Mouse (Mus musculus): ENCODE measurements around the gene Nmnat2.

Nmnat2 gene

DNA sequence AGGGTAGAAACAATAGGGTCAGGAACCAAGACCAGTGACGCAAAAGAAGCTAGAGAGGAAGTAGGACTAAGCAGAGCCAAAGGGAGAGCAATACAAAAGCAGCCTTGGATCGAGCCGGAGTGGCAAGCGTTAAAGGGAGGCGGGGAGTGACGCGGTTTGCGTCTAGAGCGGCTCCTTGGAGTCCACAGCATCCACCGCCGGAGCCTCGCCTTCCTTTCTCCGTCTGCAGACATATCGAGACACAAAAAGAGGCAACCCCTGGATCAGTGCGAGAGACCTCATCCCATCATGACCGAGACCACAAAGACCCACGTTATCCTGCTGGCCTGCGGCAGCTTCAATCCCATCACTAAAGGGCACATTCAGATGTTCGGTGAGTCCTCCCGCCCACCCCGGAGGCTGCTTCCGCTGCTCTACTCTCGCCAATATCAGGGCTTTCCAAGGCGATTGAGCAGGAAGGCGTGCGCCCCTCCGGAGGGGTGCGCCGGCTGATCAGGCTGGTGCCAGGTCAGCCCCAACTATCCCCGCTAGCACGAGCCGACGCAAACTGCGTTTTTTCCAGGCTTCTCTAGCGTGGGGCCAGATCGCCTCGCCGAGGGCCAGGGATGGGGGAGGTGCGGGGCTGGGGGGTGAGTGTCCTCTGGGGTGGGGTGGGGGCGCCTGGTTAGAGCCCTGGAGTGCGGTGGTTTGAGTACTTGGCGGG, at the start of gene Nmnat2:
Gene Nmnat2, plus strand, starts transcription at position 173 of the 703 bp plus-strand sequence.
- no peak for DNase-seq (ENCODE audit: low spot score)

DNA sequence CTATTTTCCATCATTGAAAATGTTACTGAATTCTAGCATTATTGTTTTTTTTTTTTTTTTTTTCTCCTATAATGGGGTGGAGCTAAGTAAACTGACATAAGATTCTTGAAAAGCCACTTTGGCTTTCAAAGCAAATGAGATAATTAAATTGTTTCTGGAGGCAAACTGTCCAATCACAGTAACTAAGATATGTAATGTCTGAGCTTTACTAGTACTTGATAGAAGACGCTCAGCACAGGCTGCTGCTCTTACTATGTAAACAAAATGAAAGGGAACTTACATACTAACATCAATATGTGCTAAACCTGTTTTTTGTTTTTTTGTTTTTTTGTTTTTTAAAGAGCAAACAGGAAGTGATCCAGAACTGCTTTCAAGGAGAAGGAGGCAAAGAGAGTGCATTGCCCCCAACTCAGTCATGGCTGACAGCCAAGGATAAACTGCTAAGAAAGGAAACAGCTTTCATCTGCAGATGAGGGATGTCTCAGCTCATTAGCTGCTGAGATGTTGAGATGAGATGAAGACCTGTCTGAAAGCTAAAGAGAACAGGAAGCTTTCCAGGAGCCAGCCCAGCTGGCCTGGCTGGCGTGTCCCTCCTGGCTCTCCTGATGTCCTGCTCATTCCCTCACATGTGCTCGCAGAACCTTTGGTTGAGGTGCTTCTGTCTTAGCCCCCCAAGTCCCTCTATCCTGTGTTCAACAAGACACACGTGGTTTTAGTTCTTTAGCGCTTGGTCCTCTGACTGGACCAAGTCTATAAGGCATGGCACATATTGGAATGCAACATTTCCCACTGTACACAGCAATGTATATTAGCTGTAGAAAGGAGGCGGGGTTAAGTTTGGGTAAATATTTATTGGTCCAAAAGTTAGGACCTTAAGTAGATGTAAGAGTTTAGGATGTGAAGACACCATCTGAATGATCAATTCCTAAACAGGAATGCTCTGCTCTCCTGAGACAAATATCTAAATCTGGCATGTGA, 41.0 kb upstream of the Nmnat2 start:
- no peak for DNase-seq (ENCODE audit: low spot score)

DNA sequence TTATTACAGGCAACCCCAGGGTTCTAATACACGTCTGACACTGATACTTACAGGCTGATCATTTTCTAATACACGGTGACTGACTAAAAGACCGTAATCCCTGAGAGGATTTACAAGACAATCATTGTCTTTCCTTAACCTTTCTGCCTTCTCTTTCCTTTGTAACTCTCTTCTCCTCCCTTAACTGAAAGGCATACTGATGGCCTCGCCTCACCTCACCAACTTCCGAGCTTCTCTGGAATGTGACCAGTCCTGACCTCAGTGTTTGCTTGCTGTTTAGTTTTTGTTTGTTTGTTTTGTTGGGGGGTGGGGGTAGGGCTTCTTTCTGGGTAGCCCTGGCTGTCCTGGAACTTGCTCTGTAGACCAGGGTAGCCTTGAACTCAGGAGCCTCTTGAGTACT, 39.0 kb upstream of the Nmnat2 start:
- no peak for DNase-seq (ENCODE audit: low spot score)

DNA sequence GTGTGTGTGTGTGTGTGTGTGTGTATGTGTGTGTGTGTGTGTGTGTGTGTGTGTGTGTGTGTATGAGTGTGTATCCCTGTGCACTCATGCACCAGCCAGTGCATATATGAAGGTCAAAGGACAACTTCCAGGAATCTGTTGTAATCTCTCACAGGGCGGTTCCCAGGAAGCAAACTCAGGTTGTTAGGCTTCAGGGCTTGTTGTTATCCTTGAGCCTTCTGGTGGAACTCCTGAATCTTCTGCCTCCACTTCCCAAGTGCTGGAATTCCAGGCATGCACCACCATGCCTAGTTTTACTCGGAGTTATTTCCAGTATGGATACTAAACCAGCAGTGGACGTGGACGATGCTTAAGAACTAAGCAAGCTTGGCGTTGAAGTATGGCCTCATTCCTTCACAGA, 37.9 kb upstream of the Nmnat2 start:
- no peak for DNase-seq (ENCODE audit: low spot score)

DNA sequence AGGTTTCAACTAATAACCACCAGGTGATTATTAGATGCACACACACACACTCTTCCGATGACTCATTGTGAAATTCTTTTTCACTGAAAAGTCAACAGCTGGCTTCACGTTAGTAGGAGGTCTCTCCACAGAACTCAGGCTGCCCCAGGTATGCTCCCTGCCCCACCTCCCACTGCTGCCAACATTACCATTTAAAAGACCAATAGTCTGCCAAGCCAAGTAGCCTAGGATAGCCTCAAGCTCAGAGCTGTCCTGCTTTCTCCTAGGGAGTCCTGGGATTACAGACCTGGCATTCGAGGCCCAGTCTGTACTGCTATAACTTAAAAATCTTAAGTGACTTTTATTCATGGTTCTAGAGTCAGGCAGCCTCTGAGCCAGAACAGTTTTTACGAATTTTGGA, 37.2 kb upstream of the Nmnat2 start:
- DNase-seq (ENCODE audit: low spot score), result no peak

DNA sequence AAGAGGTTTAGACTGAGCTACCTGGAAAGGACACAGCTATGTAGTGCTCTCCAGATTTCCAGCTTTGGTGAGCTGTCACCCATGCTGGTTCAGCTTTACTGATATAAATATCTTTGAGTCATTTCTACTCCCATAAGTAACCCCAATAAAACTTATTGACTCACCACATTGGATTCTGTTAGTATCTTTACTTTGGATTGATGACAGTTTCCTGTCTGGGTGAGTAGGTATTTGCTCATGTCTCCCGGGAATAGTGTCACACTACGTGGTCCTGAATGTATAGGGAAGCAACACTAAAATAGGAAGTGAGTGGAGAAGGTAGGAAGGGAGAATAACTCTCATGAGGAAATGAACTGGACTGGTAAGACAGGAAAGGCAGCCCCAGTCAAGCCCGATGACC, 33.0 kb upstream of the Nmnat2 start:
- DNase-seq (ENCODE audit: low spot score), result no peak

DNA sequence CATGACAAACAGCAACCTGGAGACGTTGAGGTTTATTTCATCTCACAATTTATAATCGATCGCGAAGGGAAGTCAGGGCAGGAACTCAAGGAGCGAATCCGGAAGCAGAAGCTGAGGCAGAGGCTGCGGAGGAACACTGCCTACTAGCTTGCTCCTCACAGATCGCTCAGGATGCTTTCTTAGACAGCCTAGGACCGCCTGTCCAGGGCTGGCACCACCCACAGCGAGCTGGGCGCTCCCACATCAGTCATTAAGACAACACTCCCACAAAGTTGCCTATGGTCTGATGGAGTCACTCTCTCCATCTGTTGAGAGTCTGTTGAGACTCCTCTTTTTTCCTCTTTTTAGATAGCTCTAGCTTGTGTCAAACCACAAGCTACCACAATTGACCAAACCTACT, 20.8 kb upstream of the Nmnat2 start:
- DNase-seq (ENCODE audit: low spot score), result no peak

DNA sequence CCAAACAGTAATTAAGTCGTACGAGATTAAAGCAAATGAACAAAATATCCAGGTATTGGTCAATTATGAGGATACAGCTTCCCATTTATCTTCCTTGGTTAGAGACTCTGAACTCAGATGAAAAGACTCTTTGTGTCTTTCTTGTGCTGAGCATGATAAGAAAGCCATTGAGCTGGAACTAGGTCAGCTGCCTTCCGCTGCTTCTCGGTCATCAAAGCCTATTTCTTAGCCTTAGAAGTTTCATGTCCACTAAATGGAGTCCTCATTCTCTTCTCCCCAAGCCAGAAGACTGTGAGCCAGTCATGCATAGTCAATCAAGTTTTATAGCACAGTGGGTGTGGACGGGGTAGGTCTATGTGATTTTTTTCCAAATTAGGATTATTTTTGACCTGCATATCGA, 19.3 kb upstream of the Nmnat2 start:
- DNase-seq (ENCODE audit: low spot score), result no peak

DNA sequence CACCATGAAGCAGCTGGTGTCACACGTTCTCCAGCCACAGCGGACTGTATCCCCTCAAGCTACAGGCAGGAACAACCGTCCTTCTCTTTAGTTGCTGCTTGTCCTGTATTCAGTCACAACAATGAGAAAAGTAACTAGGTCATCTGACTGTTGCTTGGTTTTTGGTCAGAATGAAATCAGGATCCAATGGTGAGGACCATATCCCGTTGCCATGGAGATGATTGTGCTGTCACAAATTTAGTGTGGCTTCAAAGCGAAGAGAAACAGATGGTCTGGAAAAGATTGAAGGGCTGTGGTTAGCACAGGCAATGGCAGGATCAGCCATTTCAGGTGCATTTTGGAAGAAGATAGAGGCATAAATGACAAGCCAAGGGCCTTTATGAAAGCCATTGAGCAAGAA, 18.4 kb upstream of the Nmnat2 start:
- DNase-seq (ENCODE audit: low spot score), result no peak

DNA sequence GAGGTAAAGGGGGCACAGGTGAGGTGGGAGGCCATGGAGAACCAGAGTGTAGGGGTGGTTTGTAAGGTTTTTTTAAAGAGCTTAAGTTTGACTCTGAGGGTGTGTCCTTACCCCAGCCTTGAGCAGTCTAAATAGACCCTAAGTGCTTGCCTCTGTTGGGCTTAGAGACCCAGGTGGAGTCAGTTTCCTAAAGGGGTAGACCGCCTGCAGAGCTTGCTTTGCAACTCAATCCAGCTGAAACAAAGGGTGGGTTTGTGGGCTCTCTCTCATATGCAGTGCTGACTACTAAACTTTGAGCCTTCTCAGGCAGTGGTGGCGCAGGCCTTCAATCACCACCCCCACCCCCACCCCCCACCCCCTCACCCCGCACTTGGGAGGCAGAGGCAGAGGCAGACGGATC, 11.8 kb upstream of the Nmnat2 start:
- no peak for DNase-seq (ENCODE audit: low spot score)

DNA sequence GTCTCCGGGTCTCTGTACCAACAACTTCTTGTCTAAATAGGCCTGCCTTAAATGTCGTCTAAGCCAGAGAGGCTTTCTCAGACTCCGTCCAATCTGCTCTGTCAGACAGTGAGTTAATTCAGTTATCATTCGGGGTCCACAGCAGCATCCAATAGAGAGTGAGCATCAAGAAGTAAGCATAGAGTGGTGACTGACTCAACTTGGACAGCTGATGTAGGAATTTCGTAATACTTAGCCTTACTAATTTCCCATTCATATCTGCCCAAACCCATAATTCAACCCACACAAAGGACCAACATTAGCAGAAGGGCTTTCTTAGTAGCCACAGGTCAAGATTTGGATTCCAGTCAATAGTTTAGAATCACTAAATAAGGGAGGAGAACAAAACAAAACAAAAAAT, 626 bp upstream of the Nmnat2 start:
- no peak for DNase-seq (ENCODE audit: low spot score)

DNA sequence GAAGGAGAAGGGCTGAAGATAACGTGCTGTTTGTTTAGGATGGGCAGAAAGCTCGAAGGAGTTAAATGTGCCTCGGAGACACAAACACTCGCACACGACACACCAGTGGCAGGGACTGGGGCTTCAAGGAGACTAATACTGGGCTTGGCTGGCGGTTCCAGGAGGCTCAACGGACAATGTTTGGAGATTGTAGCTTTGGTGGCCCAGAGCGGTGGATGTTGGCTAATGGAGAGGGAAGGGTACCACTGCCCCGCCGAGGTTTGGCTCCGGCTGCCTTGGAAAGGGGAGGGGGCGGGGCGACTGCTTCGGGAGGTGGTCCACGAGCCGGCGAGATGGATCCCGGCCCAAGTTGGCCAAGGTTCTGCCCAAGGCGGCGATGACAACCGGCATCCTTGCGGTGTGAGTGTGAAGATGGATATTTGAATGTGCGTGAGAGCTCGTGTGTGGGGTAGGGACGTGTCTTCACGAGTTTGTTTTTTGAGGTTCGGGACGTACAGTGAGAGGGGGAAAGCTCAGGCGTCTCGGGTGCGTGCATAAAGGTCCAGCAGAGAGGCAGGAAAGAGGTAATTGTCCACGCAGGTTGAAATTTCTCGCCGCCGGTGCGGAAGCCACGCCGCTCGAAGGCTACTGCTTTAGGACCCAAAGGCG, 895 bp downstream of the Nmnat2 start:
- DNase-seq (ENCODE audit: low spot score), result peak; percentile 4

DNA sequence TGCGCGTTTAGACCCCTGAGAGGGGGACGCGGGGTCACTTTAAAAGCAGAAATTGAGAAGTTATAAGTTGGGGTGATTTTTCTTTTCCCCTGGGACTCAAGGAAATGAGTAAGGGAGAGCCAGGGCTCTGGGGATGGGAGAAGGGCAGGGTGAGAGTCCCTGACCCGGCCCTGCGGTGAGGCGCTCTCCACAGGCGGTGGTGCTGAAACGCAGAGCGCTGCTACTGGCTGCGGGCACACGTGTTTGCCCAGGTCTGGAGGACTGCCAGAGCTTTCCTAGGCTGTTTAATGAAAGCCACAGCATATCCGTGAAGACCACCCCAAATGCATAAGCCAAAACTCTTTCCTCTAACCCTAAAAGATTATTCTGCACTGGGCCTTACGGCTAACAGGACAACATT, 1.4 kb downstream of the Nmnat2 start:
- DNase-seq (ENCODE audit: low spot score), result peak; percentile 72

DNA sequence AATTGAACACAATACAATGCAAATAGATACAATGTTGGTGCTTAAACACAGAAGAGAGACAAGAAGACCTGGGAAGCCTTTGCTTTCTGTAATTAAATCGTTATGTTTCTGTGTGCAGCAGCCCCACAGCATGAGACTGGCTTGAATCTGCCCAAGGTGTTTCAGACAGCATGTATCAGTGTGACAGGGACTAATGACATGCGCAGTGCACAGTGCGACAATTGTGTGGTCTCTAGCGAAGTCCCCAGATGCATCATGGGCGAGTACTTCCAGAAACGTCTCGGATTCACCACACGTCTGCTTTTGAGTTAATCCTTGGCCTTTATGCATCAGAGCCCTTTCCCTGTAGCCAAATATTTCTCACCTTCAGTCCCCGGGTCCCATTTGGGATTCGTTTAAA, 9.6 kb downstream of the Nmnat2 start:
- no peak for DNase-seq (ENCODE audit: low spot score)

DNA sequence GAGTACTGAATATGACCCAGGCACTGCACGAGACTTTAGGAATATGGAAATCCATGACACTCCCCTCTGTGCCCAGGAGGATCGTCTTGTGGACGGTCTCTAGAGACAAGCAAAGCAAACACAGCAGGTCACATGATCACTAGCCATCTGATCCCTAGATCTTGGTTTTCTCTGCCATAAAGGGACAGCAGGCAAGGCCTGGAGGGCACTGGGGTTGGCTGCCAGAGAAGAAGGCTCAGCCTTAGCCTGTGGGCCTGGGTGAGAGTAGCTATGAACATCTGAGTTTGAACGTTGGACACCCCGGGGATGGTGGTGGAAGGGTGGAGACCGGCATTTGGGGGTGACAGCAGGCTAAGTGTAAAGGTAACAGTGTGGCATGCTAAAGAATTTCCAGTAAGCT, 11.4 kb downstream of the Nmnat2 start:
- DNase-seq (ENCODE audit: low spot score), result no peak

DNA sequence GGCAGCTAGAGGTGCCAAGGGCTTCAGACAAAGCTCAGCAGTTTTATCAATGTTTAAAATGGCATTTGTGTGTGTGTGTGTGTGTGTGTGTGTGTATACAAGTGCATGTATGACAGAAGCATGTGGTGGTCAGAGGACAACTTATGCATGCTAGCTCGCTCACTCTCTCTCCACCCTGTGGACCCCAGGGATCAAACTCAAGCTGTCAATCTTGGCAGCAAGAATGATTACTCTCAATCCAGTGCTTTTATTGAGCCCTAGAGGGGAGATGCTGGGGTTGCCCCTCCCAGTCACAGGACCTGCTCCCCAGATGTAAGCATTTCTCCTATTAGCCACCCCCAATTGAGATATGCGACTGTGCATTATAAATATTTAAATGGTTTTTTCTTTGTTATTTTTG, 11.9 kb downstream of the Nmnat2 start:
- DNase-seq (ENCODE audit: low spot score), result no peak

DNA sequence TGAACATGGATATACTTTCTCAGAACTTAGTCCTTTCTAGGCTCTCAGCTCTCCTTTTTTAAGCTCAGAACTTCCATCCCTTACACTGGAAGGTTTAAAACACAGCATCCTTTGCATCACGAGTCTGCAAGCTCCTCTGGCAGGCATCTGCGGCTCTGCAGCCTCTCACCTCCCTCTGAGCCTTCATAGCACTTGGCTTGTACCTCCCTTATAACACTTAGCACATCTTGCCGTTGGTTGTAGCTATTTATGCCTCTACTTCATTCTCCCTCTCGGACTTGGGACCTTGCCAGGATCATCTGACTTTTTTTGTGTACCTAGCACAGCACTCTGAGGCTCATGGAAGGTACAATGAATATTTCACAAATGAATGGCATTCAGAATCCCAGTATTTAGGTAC, 14.3 kb downstream of the Nmnat2 start:
- no peak for DNase-seq (ENCODE audit: low spot score)

DNA sequence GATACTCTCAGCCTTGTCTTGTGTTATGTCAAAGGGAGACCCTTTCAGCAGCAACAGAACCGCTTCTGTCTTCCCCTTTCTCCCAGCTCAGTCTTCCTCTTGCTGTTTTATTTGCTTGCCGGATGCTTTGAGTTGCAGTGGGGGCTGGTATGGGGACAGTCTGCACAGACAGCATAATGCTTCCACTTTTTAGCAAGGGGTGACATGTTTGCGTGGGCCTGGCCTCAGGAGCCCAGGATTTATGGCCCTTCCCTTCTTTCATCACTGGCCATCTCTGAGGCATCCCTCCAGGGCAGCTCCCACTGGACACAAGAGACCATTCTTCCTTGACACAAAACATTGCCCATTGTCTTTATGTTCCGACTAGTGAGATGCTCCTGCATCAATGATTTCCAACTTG, 18.2 kb downstream of the Nmnat2 start:
- DNase-seq (ENCODE audit: low spot score), result no peak

DNA sequence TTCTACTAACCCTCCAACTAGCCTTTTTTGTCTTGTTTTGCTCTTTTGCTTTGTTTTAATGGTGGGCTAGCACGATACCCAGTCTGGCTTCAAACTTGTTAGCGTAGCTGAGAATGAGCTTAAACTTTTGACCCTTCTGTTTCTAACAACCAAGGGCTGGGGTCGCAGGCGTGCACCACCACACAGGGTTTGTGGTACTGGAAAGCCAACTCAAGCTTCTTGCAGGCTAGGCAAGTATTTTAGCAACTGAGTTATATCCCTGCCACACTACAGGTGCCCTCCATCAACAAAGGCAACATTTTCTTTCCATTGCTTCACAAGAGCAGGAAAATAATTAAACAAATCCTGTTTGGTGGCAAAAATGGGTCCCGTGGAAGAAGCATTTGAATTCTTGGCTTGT, 18.6 kb downstream of the Nmnat2 start:
- DNase-seq (ENCODE audit: low spot score), result no peak

DNA sequence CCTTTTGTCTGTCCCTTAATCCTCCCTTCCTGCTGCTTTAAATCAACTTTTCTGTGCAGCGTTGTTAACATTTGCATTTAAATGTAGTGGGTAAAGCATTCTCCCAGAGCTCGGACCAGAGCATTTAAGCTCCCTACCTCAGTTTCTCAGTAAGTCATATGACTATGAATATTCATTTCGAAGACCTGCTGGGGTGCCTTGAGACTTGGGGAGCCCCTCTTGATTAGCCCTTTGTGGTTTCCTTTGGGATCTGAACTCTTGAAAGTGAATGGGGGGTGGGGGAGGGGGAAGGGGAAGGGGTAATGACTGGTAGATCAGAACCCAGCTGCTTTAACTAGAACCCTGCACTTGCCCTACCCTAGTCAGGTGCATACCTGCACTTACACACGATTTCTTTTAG, 19.1 kb downstream of the Nmnat2 start:
- DNase-seq (ENCODE audit: low spot score), result no peak

DNA sequence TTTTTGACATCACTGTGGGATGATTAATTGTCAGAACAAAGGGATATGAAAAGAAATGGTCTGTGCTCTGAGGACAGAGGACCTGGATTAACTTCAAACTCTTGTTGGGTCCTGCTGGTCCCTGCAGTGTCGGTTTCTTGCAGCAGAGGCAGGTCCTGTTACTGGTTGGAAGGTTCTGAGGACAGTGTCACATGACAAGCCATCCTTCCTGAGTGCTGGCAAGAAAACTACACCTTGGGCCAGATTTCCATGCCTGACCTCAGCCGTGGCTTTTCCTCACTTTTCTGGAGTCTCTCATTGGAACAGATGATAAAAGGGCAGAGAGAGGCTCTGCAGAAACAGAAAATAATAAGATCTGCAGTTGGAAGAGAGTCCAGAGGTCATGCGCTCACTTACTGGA, 20.4 kb downstream of the Nmnat2 start:
- no peak for DNase-seq (ENCODE audit: low spot score)

DNA sequence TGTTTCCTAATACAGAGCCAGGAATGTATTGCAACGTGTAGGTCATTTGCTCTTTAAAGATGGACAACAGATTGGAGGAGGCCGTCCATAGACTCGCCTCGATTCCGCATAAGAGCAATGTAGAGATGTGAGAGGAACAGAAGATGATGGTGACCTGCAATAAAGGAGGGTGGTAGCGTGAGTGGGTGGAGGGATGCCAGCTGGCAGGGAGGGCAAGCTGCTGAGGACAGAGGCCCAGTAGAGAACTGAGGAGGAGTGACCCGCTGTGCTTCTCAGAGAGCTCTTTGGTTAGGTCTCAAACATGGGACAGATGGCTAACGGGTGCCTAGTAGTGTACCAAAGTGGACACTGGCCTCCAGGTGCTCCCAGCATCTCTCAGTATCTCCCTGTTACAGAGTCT, 23.9 kb downstream of the Nmnat2 start:
- DNase-seq (ENCODE audit: low spot score), result no peak

DNA sequence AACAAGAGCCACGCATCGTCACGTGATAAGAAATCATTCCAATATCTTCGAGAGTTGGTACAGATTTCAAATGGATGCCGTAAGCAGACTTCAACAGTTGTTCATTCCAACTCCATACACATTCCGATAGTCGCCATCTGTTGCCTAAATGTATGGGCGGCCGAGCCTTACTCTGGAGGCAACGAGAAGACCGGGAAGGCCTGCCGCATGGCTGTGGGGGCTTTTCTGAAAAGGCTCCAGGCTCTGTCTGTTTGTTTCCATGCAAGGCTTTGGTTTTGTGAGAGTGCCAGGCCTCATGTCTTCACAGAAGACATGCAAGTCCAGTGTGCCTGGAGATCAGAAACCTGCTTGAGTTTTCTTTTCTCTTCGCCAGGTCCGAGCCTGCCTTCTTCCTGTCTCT, 28.6 kb downstream of the Nmnat2 start:
- no peak for DNase-seq (ENCODE audit: low spot score)
